15 mouse cellular contexts compared by ENCODE assay signal in the genomic region with DNA sequence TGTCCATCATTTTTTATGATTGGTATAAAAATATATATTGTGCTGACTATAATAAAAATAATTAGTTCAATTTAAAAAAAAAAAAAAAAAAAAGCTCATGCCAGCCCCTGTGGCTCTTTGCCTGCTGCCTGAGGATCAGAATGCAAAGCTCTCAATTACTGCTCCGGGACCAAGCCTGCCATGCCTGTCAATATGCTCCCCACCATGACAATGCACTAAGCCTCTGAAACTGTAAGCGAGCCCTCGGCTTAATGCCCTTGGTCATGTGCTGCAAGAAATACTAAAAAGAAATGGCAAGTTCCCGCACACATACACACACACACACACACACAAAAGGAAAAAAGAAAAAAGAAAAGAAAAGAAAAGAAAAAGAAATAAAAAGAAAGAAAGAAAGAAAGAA.
"Had no signal": no experiment of that assay in that cellular context is flagged by ENCODE, and none has a peak within 500 bp of the region (broad histone marks: within the 10 kb centered on the region; RNA-seq: fewer than 3 reads in every experiment).

No protein-coding gene starts in this region.

- ATAC-seq: liver, embryonic 12.5 days had no signal

- DNase-seq: kidney, adult 18-20 months; kidney, postnatal 10 days; kidney, postnatal 4 days; left cerebral cortex, postnatal 4 days; lung, embryonic 14.5 days; lung, postnatal 10 days; lung, postnatal 4 days; right cerebral cortex, postnatal 14 days; thymus, adult 2 months; thymus, postnatal 25 days had no signal

- H3K9me3 ChIP-seq: limb, embryonic 15.5 days; liver, embryonic 12.5 days; neural tube, embryonic 15.5 days; stomach, embryonic 15.5 days had no signal

- H3K27ac ChIP-seq: limb, embryonic 15.5 days; liver, embryonic 12.5 days; neural tube, embryonic 15.5 days; stomach, embryonic 15.5 days had no signal

- H3K4me2 ChIP-seq: limb, embryonic 15.5 days; liver, embryonic 12.5 days; lung, embryonic 14.5 days; neural tube, embryonic 15.5 days; stomach, embryonic 15.5 days had no signal

- H3K27me3 ChIP-seq: limb, embryonic 15.5 days; liver, embryonic 12.5 days; neural tube, embryonic 15.5 days; stomach, embryonic 15.5 days had no signal

- H3K4me3 ChIP-seq: limb, embryonic 15.5 days; liver, embryonic 12.5 days; myocyte; neural tube, embryonic 15.5 days; stomach, embryonic 15.5 days had no signal

- H3K9ac ChIP-seq: limb, embryonic 15.5 days; liver, embryonic 12.5 days; lung, embryonic 14.5 days; neural tube, embryonic 15.5 days; stomach, embryonic 15.5 days had no signal

- H3K36me3 ChIP-seq: limb, embryonic 15.5 days; liver, embryonic 12.5 days; neural tube, embryonic 15.5 days; stomach, embryonic 15.5 days had no signal
